Mouse (Mus musculus) right cerebral cortex, adult 2 months (tissue): Measurements from ENCODE around the gene Suz12.
"Not testable (repeated sequence)": the region's sequence is repeated elsewhere in the genome, so short reads cannot be mapped to it uniquely, and the experiment has no call there.

Experiments used
- DNase-seq, 2 experiments: peaks; one replicate each; pipeline ENCODE4 v3.0.0; 2021 to 2022; ENCODE audit warnings: low spot score in 2 of 2

Suz12 gene

GRCm38 (mm10) chr11:79992035-79992591 is 793 bp upstream of the Suz12 start:
- no peak for DNase-seq

- DNase-seq: peak in 1 of 2 experiments; percentile 24
Measured at GRCm38 (mm10) chr11:79993356-79994270, 707 bp downstream of the Suz12 start.

DNA sequence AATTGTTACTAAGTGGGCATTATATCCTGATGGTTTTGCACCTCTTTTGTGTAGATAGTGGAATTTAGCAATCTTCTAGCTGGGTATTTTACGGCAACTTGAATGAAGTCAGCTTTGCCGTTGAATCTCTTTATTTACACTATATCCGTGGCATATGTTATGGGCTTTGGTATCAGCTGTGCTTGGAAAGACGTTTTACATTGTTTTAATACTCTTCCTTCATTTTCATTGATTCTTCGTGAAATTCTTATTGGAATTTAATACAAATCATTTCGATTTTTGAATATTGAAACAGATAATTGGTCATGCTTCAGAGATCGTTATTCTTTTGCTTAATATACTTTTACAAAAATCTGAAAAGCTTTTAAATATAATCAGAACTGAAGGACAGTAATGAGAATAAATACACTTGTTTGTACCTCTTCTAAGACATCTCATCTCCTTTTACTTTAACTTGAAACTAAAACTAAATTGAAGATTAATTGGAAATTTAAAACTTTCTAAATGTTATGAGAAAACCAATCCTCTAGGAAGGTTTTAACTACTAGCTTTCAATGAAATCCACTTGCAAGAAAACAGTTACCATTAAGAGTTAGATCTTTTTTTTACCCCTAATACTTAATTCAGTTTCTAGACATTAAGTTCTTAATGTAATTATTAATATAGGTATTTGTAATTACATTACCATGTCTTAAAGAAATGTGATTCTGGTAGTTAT is 1.5 kb downstream of the Suz12 start:
- no peak for DNase-seq

- not testable (repeated sequence) for DNase-seq
Measured at GRCm38 (mm10) chr11:80016533-80016932, 23.6 kb downstream of the Suz12 start.

GRCm38 (mm10) chr11:80019792-80020191 is 26.9 kb downstream of the Suz12 start:
- no peak for DNase-seq

DNA sequence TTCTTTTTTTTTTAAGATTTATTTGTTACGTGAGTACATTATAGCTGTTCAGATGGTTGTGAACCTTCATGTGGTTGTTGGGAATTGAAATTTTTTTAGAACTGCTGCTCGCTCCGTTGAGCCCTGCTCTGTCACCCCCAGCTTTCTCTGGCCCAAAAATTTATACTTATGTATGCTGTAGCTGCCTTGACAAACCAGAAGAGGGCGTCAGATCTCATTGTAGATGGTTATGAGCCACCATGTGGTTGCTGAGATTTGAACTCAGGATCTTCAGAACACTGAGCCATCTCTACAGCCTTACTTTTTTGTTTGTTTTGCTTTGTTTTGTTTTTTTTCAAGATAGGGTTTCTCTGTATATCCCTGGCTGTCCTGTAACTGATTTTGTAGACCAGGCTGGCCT is 28.4 kb downstream of the Suz12 start:
- no peak for DNase-seq

DNA sequence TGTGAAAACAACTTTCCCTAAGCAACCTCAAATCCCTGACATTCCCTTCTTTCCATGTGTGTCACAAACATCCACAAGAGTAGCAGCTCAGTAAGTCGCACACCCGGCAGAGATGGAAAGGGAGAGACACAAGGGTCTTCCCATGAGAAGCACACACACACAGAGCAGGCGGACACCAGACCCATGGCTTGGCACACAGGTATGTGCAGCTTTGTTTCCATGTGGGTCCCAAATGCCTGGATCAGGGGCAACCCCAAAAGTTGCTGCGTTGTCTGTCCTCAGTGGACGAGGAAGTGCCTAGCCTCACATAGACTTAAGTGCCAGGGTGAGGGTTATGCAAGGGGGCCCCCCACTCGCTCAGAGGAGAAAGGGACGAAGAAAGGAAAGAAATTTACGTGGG is 44.6 kb downstream of the Suz12 start:
- DNase-seq: no peak

- DNase-seq: peak; percentile 24 to 39
Measured at GRCm38 (mm10) chr11:80042615-80043418, 49.9 kb downstream of the Suz12 start.

DNA sequence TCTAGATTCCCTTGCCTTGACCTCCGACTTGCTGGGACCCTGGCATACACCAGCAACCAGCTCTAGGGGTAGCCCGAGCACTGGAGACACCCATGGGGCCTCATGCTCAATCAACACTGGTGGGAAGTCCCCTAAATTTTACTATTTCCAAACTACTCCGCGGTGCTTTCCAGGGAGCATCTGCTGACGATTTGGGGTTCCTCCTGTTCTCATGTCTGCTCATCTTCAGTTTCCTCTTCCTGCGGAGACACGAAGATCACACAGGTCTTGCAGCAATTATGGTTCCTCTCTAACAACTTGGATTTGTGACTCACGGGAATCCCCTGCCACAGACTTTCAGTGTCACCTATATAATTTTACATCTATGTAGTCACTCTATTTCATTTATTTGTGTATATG is 50.5 kb downstream of the Suz12 start:
- no peak for DNase-seq

DNA sequence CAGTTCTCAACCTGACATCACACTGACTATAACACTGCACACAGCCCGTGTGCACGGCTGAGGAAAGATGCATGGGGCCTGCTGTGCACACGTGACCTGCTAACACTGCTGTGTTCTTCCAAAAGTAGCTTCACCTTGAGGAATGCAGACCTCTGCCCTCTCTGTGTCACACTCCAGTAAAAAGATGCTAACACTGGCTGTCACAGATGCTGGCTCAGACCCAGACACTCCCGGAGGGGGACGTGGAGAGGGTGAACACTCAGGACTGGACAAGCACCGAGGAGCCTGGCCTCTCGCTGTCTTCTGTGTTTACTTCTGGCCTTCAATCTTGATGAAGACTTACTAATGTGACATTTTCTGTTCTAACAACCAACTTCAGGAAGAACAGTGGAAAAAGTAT is 54.0 kb downstream of the Suz12 start:
- no peak for DNase-seq

DNA sequence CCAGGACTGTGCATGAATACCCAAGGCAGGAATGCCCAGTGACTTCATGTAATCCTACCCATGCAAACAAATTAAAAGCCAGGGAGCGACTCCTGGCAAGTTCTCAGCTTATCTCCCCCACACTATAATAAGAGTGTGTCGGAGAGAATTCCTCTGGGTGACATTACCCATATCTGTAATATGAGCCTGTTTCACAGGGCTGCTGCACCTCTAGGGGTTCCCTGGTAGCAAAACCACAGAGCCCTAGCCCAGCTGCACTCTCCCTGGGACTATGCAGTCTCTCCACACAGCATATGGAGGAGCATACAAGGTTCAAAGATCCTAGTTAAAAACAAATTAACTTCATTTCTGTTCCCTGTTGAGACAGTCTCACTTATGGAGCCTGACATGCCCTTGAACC is 57.2 kb downstream of the Suz12 start:
- no peak for DNase-seq

GRCm38 (mm10) chr11:80052456-80052855 is 59.5 kb downstream of the Suz12 start:
- DNase-seq: no peak

- no peak for DNase-seq
Measured at GRCm38 (mm10) chr11:80053171-80053570, 60.3 kb downstream of the Suz12 start.

DNA sequence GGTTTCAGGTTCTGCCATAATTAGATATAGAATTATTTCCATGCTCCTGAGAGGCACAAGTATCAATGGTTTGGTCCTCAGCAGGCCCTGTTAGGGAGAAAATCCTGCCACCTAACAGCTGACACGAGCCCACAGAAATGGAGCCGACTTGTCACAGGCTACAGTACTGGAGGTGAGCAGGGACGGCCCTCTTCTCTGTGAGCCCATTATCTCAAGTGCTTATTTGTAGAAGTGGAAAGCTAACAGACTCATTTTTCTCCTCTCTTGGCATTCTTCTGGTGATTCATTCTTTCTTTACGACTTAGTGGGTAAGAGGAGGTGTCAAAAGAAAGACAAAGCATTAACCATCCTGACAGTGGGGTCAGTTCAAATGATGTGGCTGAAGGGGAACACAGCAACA is 61.8 kb downstream of the Suz12 start:
- DNase-seq: no peak

DNA sequence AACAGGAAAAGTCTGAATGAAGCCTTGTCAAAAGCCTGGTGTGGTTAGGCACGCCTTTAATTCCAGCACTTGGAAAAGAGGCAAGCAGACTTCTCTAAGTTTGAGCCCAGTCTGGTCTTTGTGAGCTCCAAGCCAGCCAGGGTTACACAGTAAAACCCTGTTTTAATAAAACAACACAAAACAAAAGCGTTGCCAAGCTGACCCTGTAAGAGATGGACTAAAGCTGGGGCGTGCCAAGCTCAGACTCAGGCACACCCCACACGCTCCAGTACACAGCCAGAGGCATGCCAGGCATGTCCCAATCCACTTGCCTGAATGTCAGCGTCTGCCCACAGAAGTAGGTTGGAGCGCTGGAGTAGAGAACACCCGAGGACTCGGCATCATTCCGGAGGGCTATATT is 63.2 kb downstream of the Suz12 start:
- no peak for DNase-seq

GRCm38 (mm10) chr11:80062159-80062558 is 69.3 kb downstream of the Suz12 start:
- DNase-seq: peak; percentile 32 to 40

- not testable (repeated sequence) for DNase-seq
Measured at GRCm38 (mm10) chr11:80066373-80066772, 73.5 kb downstream of the Suz12 start.

- DNase-seq: no peak
Measured at GRCm38 (mm10) chr11:80067558-80067957, 74.7 kb downstream of the Suz12 start.

DNA sequence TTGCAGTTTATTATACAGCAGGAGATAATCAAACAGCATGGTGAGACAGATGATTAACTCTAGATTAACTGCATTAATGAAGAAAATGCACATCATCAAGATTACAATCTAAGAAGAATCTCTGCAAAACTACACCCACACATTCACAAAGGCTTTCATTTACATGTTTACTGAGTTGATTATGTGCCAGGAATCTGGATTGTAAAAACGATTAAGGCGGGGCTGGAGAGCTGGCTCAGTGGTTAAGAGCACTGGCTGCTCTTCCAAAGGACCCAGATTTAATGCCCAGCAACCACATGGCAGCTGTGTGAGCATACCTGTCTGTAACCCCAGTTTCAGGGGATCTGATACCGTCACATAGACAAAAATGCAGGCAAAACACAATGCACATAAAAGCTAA is 76.9 kb downstream of the Suz12 start:
- no peak for DNase-seq

DNA sequence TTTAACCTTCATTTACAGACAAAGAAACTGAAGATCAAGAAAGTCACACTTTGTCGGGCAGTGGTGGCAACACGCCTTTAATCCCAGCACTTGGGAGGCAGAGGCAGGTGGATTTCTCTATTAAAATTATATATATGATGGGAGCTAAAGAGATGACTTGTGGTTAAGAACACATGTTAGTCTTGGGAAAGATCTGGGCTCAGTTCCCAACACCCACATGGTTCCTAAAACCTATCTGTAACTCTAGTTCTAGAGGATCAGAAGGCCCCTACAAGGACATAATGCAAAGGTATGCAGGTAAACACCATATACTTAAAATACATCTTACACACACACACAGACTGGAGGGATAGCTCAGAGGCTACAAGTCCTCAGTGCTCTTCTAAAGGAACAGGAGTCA is 78.1 kb downstream of the Suz12 start:
- no peak for DNase-seq

GRCm38 (mm10) chr11:80072365-80072764 is 79.5 kb downstream of the Suz12 start:
- no peak for DNase-seq
